Mouse (Mus musculus): Measurements from ENCODE around the gene Mthfd2. TPM values are rescaled to one million over a fixed set of nuclear protein-coding genes. Genes with fewer than 3 reads are reported as not detected.
A peak's percentile ranks its signal among the peaks of the same experiment; 100 is the strongest.
"Not testable (repeated sequence)": the region's sequence is repeated elsewhere in the genome, so short reads cannot be mapped to it uniquely, and the experiment has no call there.

The Mthfd2 gene
- total RNA-seq, 2 experiments from 2014 or later = 5.0 to 6.3 TPM

DNA sequence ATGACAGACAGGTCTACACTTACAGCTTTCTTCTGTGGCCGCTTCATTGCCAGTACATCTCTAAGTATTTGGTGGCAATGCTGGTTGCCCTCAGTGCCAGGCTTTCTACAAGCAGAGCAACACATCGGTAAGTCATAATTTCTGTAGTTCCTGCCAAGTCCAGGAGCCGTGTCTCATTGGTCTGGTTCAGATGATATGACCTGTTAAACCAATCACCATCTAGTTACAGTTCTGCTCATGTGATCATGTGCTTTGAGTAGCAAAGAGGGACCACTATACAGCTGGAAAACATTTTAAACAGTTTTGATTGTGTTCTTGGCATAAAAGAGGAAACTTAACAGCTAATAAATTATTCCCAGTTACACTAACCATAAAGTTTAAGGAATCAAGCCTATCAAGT lies 22.2 kb upstream of the Mthfd2 start:
- intact Hi-C loops (cut with DNase I) = loop anchor here (2.0 kb wide), 1 partner anchor 159 kb away; the partner anchor contains the start of gene Dguok

DNA sequence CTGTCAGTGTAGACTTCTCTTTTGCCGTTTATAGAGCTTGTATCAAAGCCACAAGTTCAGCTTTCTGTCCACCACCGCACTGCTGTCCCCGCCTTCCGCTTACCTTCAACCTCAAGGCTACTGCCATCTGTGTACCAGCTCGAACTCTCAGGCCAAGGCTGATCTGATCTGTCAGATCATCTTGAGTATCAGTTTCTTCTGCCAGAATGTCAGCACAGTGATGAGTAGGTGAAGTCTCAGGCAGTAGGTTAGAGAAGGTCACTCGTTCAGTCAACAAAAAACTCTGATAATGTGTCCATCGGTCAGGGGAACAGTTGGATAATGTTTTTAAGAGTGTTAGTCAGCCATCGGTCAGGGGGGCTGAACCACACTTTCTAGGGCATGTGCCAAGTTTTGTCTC lies 19.6 kb upstream of the Mthfd2 start:
- DNase-seq (ENCODE audit: low spot score in 2 of 2); intact Hi-C loops (cut with DNase I): not testable (repeated sequence)

More for the DNA sequence above, 22.2 kb upstream of the Mthfd2 start:
- no peak for DNase-seq (ENCODE audit: low spot score in 2 of 2)

DNA sequence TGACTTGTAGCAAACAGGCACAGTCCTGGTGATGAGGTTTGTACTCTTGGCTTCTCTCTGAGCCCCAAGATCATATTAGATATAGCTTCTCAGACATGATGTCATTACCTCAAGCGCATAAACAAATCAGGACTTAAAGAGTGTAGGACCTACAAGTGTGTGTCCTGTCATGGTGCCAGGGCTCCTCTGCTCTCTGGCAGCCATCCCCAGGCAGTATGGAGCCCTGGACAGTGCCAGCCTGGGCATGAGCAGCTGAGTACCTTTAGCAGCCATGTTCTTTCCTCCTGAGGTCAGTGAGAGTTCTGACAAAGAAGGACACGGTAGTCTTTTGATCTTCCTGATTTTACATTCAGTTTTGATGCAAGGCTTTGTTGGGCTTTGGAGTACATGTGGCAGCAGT lies 17.2 kb upstream of the Mthfd2 start:
- no peak for DNase-seq (ENCODE audit: low spot score in 2 of 2)
- intact Hi-C loops (cut with DNase I) = no loop called here

DNA sequence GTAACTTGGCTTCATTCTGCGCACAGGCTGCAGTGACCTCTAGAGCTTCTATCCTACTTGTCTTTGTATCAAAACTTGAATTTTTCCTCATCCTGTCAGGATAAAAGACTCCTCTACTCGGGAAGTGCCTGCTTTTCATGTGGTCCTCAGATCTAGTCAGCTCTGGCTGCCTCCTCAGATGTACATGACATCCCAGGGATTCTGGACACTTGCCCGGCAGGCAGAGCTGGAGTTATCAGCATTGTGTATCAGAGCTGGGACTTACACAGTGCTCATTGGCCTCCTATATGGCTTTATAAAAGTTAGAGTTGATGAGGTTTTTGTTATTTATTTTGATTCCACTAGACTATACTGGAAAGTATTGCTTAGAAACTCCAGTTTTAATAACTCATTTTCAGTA lies 15.7 kb upstream of the Mthfd2 start:
- intact Hi-C loops (cut with DNase I) = no loop called here
- no peak for DNase-seq (ENCODE audit: low spot score in 2 of 2)

DNA sequence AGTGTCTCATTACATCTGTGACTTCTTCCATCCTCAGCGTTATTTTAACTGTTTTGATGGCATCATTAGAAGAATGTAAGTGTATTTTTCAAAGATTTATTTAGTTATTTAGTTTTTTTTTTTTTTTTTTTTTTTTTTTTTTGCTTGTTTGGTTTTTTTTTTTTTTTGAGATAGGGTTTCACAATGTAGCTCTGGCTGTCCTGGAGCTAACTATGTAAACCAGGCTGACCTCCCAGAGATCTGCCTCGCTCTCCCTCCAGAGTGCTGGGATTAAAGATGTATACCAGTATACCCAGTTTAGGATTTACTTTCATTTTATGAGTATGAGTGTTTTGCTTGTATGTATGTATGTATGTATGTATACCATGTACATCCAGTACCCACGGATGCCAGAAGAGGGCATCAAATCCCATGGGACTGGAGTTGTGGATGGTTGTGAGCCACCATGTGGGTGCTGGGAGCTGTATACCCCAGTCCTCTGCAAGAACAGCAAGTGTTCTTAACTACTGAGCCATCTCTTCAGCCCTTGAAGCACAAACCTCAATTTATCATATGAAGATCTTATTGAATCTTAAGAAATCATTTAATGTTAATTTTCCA lies 2.0 kb upstream of the Mthfd2 start:
- no peak for DNase-seq (ENCODE audit: low spot score in 2 of 2)
- intact Hi-C loops (cut with DNase I) = no loop called here

DNA sequence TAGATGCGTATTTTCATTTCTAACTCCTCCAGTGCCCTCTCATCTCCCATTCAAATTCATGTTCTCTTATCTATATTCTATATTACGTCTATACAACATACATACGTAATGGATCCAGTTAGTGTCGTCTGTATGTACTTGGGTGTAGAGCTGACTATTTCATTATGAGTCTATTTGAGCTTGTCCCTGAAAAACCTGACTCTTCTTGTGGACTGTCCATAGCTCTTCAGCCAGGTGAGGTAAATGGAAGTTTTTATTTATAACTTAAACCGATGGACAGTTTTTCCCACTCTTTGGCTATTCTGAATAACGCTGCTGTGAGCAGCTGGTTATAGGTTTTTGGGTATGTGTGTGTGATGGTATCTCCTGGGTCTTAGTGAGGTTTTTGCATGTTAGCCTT lies 1.1 kb upstream of the Mthfd2 start:
- intact Hi-C loops (cut with DNase I) = no loop called here
- no peak for DNase-seq (ENCODE audit: low spot score in 2 of 2)

DNA sequence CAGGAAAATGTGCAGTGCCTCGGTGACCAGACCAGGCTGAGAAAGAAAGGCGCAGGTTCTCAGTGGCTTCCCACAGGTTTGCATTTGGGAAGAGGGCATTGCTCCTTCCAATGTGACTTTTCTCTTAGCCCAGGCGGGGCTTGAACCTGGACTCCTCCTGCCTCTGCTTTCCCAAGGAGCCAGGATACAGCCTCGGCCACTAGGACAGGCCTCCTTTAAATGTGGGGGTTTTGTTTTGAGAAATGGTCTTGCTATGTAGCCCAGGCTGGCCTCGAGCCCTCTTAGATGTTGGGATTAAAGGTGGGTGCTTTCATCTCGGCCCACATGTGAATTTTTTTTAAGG lies 657 bp upstream of the Mthfd2 start:
- DNase-seq (ENCODE audit: low spot score in 2 of 2) = no peak
- intact Hi-C loops (cut with DNase I) = no loop called here

DNA sequence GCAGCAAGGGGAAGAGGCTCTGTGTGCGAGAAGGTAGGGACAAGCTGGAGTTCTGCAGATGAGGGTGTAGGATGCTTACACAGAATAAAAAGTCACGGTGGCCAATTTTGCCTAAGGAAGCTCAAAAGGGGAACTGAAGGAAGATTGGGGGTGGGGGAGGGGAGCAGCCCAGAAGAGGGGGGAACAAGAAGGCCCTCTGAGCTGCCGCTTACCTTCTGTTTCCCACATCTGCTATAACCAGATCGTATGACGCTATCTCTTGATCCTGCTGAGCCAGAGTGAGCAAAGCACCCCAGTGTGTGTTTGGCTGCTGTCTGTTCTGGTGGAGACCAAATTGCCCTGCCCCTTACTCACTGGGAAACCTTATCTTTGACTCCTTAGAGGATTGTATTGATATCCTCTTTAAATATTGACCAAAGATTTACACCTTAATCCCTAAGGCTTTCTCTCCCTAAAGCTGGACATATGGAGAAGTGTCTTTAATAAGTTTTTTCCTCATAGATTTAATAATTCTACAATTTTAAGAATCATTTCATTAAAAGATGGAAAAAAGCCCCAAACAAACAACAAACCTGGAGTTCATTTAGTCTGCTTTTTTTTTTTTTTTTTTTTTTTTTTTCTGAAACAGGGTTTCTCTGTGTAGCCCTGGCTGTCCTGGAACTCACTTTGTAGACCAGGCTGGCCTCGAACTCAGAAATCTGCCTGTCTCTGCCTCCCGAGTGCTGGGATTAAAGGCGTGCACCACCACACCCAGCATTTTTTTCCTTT lies 1.9 kb downstream of the Mthfd2 start:
- no peak for DNase-seq (ENCODE audit: low spot score in 2 of 2)
- intact Hi-C loops (cut with DNase I) = no loop called here

DNA sequence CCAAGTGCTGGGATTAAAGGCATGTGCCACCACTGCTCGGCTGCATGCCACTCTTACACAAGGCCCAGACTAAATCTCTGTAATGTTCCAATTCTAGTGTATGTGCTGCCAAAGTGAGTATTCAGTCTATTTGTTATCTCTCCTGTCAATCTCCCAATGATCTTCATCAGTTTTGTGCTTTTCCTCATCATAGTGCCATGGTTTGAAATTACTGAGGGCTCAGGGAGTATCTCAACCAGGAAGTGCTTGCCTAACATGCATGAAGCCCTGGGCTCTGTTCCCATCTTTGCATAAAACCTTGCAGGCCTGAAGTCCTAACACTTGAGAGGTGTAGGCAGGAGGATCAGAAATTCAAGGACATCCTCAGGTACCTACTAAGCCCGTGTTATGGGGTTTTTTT lies 2.9 kb downstream of the Mthfd2 start:
- DNase-seq (ENCODE audit: low spot score in 2 of 2) = no peak
- intact Hi-C loops (cut with DNase I) = no loop called here

DNA sequence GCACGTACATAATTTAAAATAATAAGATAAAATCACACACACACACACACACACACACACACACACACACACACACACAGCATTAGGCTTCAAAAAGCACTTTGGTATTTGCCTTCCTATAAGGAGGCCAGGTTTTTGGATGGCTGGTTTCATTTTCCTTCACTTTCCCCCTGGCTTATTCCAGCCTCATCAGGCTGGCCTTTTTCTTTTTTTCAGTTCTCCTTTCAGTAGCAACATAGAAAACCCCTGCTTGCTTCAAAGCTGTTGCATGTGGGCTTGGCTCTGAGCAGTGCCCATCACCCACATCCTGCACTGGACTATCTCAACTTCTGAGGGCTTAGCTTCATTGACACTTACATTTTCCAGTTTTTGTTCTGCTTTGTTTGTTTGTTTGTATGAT lies 3.8 kb downstream of the Mthfd2 start:
- DNase-seq (ENCODE audit: low spot score in 2 of 2) = no peak
- intact Hi-C loops (cut with DNase I) = no loop called here

DNA sequence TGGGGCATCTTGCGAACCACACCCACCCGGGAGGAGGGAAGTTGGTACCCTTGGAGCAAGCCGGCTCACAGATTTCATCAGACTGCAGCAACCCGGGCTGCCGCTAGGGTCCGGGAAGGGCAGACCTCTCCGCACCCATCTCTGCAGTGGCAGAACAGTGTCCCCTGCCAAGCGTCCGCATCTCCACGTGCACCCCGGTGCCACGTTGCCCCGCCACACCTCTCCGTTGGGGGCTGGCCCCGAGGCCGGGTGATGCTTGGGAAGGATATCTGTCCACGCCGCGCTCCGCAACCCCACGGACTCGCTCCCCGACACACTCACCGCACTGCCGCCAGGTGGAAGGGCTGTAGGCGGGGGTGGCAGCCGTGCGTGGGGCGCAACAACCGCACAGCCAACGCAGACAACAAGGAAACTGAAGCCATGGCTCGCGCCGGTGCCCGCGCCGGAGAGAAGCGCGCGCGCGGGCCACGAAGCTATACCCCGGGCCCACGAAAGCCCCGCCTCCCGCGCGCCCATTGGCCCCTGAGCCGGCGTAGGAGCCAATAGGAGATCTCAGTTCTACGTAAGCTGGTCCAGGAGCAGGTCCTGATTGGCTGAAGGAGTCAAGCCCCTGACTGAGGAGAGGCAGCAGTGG lies 8.5 kb downstream of the Mthfd2 start:
- intact Hi-C loops (cut with DNase I) = no loop called here

DNA sequence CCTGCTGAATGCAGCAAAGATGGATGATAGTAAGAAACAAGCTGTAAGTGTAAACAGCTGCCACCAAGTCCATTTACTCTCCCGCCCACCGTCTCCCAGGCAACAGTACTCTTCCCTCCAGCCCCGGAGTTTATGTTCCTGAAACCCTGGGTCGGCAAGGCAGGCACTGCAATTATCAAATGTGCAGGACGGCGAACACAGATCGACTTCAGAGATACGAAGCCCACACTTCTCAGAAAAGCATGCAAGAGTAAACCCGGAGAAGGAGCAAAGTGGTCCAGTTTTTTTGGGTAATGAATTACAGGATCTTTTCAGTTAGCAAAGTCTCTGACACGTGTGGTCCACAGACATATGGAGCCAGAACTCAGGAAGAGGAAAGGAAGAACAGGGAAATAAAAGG lies 9.7 kb downstream of the Mthfd2 start:
- peak; percentile 5 to 21 for DNase-seq (ENCODE audit: low spot score in 2 of 2)
- intact Hi-C loops (cut with DNase I) = no loop called here

More for the DNA sequence above, 8.5 kb downstream of the Mthfd2 start:
- peak; percentile 91 to 96 for DNase-seq (ENCODE audit: low spot score in 2 of 2)

DNA sequence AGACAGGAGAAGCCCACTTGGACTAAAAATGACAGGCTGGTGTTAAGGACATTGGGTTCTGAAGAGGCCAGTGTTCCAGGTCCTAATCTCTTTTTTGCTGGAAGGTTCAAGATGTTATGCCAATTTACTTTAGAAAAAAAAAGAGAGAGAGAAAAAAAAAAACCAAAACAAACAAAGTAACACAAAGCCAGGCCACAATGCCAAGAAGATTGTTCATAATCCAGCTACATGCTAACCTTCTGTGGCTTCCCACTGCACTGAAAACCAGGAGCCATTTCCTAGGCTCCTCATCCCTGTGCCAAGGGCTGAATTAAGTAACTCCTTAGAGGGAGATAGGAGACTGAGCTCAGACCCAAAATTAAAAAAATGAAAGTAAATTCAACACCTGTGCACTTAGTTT lies 10.4 kb downstream of the Mthfd2 start:
- intact Hi-C loops (cut with DNase I) = no loop called here
- no peak for DNase-seq (ENCODE audit: low spot score in 2 of 2)

DNA sequence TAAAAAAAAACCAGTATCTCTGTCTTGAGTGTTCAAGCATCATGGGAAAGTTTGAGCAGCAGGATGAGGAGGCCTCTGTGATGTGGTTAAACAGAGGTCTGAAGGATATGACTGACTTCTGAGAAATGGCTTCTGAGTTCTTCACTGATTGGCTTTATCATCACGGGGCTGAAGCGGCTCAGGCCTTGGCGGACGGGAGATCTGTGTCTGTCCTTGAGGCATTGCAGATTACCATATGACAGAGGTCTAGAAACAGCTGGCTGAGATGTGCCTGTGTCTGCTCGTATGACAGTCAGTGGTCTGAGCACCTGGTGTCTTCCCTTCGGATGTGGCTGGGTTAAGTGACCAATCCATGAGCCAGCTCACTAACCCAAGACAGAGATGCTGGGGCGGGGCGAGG lies 13.2 kb downstream of the Mthfd2 start:
- DNase-seq (ENCODE audit: low spot score in 2 of 2) = no peak
- intact Hi-C loops (cut with DNase I) = no loop called here

DNA sequence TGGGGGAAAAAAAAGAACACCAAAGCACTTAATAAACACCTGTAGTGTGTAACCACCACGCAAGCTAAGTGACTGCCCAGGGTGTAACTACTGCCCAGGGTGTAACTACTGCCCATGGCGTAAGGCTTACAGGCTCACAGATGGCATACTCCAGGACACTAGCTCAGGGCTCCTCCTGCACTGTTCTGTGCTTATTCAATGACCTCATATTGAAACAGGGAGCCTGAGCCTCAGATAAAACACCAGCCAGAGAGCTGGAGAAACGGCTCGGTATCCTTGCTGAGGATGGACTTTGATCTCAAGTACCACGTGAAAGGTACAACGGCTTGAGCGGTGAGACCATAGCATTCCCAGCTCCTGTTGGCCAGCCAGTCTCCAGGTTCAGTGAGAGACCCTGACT lies 13.7 kb downstream of the Mthfd2 start:
- intact Hi-C loops (cut with DNase I) = no loop called here

DNA sequence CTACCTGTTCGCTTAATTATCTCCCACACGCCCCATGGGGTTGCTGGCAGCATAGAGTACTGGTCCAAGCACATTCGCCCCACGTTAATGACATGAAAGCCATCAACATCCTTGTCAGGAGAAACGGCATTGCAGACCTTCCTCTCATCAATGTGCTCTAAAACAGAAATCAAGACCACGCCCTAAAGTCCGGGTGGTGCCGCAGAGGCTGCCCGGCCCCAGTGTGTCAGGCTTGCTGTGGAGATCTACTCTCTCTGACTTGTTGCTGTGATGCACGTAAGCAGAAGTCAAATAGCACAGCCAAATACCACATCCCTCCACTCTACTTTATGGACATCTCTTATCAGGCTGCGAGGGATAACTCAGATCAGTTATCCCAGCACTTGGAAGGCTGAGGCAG lies 14.5 kb downstream of the Mthfd2 start:
- no peak for DNase-seq (ENCODE audit: low spot score in 2 of 2)
- intact Hi-C loops (cut with DNase I) = no loop called here

More for the DNA sequence above, 13.7 kb downstream of the Mthfd2 start:
- DNase-seq (ENCODE audit: low spot score in 2 of 2) = no peak

DNA sequence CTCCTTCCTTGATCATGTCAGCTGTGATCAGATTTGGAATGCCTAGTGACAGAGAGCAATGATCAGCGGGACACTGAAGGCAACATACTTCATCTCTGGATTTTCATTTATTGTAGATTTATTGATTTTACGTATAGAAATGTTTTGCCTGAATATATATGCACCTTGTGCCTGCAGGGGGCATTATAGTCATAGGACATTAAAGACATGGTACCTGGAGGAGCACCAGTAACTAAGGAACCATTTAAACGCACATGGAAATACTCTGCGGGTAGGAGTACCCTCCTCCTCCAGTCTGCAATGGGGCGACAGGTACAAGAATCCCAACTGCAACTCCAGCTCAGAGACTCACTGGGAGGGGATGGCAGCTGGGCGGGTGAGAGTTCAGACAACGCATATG lies 16.7 kb downstream of the Mthfd2 start:
- intact Hi-C loops (cut with DNase I) = no loop called here
- no peak for DNase-seq (ENCODE audit: low spot score in 2 of 2)

DNA sequence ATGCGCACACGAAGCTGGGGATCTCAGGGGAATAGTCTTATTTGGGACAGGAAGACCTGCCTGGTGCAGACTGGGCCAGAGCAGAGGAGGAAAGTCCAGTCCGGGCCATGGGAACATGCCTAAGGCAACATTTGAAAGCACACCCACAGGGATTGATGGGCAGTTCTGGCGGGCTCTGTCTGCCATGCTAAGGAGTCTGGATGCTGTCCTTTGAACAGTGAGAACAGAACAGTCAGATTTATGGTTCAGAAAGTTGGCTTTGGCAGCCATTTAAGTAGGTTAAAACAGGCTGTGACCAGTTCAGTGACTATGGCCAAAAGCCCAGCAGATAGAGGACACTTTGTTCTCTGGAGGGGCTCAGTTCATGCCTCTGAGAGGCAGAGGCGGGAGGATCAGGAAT lies 23.4 kb downstream of the Mthfd2 start:
- intact Hi-C loops (cut with DNase I) = no loop called here
- no peak for DNase-seq (ENCODE audit: low spot score in 2 of 2)

DNA sequence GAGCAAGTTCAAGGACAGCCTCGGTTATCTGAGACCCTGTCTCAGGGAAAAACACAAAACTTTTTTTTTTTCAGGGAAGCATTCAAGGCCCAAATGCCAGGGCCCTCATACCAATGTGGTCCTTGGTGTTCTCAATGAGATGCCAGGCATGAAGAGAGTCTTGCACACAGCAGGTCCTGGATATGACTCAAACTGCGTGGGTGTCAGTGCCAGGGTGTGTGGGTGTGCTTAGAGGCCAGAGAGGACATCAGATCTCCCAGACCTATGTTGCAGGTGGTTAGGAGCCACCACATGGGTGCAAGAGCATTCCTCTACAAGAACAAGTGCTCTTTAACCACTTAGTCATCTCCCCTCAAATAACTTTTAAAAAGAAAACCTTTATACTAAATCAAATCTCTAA lies 24.4 kb downstream of the Mthfd2 start:
- intact Hi-C loops (cut with DNase I) = no loop called here
- DNase-seq (ENCODE audit: low spot score in 2 of 2) = no peak

DNA sequence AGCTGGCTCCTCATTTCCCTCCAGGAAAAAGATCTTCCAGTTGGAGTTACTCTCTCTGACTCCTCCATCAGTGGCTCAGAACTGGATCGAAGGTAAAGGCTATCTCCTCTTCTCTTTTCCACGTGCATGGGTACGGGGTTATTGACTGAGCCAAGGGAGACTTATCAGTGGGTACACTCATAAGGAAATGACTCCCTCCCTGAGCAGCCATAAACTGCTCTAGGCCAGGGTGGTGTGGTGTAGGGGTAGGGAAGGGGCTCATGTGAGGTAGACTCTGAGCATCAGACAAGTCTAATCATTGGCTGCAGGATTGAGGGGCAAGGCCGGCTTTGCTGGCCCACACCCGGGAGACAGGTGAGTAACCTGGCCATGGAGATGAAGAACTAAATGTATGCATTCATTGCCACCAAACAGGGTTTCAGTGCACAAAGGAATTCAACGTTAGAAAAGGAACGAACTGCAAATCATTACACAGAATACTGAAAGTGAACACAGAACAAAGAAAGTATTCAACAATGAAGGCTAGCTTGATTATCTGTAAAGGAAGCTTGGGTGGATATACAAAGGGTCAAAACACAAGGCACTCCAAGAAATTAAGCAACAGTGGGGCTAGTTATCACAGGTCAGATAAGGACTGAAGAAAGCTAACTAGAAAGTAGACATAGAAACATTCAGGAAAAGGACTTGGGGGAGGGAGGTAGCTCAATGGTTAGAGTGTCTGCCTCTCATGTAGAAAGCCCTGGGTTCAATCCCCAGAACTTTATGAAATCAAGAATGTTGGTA lies 25.1 kb downstream of the Mthfd2 start:
- intact Hi-C loops (cut with DNase I) = no loop called here
- no peak for DNase-seq (ENCODE audit: low spot score in 2 of 2)

Data from left cerebral cortex, postnatal 25 days (tissue).